Mouse (Mus musculus) kidney, adult 2 months (tissue): ENCODE results near the gene Klf12.

Source experiments
- CTCF ChIP-seq: fragments of 200-500 bp; conservative IDR thresholded peaks from 2 replicates; pipeline ENCODE4 v1.5.1; 2011; ENCODE audit warnings: low read depth, mild to moderate bottlenecking, control low read depth, low read length, moderate library complexity, mixed read lengths; ENCODE audit not compliant: insufficient read depth, insufficient read length
- POLR2A ChIP-seq: fragments of 200-500 bp; IDR thresholded peaks from one replicate; pipeline ENCODE4 v1.6.1; 2011; ENCODE audit warnings: low read depth, low read length, control low read depth

GRCm38 (mm10) chr14:99873725-99874124 lies 410.8 kb downstream of the Klf12 start:
- TF ChIP-seq CTCF (no peak), POLR2A (no peak)
